Mouse (Mus musculus): Measurements from ENCODE around the gene Htra3.

DNA sequence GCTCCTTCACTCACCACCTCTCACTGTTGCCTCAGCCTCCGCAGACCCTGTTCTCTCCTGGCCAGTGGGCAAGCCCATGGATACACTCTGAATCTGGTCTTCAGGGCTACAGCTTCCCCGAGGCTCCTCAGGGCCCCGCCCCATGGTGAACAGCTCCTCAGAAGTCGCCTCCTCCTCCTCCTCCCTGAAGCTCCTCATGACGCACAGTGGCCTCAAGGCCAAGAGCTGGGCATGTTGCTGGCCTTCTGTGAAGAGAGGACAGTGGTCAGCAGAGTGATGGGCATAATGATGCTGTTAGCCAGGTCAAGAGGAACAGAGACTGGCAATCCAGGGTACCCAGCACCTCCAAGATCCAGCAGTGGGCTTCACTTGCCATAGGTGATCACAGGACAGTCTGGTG, 44.3 kb upstream of the Htra3 start:
- no peak for TF ChIP-seq CTCF (IDR thresholded peaks at IDR 0.05; ENCODE audit: control insufficient read depth, insufficient read depth, low read length)
- TF ChIP-seq POLR2A (IDR thresholded peaks at IDR 0.05; ENCODE audit: borderline replicate concordance, control insufficient read depth, low read depth, low read length) = no peak
